Mouse (Mus musculus) E14TG2a.4 (cell line): Measurements from ENCODE around the gene Ctdsp2.
A peak's percentile ranks its signal among the peaks of the same experiment; 100 is the strongest.

Experiments used
- H3K27me3 ChIP-seq: 2 replicates; pipeline ENCODE4 v1.6.1; 2014; ENCODE audit warnings: low read length, control low read depth; ENCODE audit not compliant: insufficient read depth
- H3K36me3 ChIP-seq: 2 replicates; pipeline ENCODE4 v1.6.1; 2014; ENCODE audit warnings: low read length, control low read depth; ENCODE audit not compliant: insufficient read depth
- H3K4me1 ChIP-seq: replicated peaks from 2 replicates; pipeline ENCODE4 v1.6.1; 2014; ENCODE audit warnings: low read depth, low read length, control low read depth
- H3K4me3 ChIP-seq: replicated peaks from 2 replicates; pipeline ENCODE4 v1.5.1; 2014; ENCODE audit warnings: mild to moderate bottlenecking, low read length
- H3K9me3 ChIP-seq: 2 replicates; pipeline ENCODE4 v1.6.1; 2014; ENCODE audit warnings: low read length, control low read depth
- CTCF ChIP-seq: conservative IDR thresholded peaks from 2 replicates; pipeline ENCODE4 v1.5.1; 2014; ENCODE audit warnings: low read length
- NANOG ChIP-seq: IDR thresholded peaks from 2 replicates; pipeline ENCODE4 v1.6.1; 2014; ENCODE audit warnings: borderline replicate concordance, low read length, mixed read lengths
- POU5F1 ChIP-seq: IDR thresholded peaks from 2 replicates; pipeline ENCODE4 v1.6.1; 2014; ENCODE audit warnings: low read length, borderline replicate concordance

Ctdsp2 gene

GRCm38 (mm10) chr10:126935556-126936381, 42.7 kb upstream of the Ctdsp2 start:
- Histone ChIP-seq H3K4me1 (peaks cover 71% of the 10 kb centered on the region), H3K9me3 (peaks cover 12% of the 10 kb centered on the region), H3K27me3 (no peaks in the 10 kb centered on the region; the same call in 1 of the 2 replicates), H3K36me3 (no peaks in the 10 kb centered on the region), H3K4me3 (peak overlapping the region; percentile 52)
- no peak for TF ChIP-seq POU5F1
- TF ChIP-seq NANOG = no peak
- TF ChIP-seq CTCF = no peak

- no peak overlapping the region for H3K4me3 ChIP-seq
- TF ChIP-seq POU5F1 (no peak), CTCF (no peak), NANOG (no peak)
- no peaks in the 10 kb centered on the region for H3K36me3 ChIP-seq
Measured at GRCm38 (mm10) chr10:126940949-126941348, 37.6 kb upstream of the Ctdsp2 start.

GRCm38 (mm10) chr10:126945531-126945930, 33.0 kb upstream of the Ctdsp2 start:
- Histone ChIP-seq H3K9me3 (peaks cover 15% of the 10 kb centered on the region), H3K4me3 (no peak overlapping the region), H3K27me3 (peaks cover 10% of the 10 kb centered on the region), H3K36me3 (no peaks in the 10 kb centered on the region), H3K4me1 (peaks cover 27% of the 10 kb centered on the region)
- TF ChIP-seq POU5F1 (no peak), CTCF (no peak), NANOG (no peak)

More at GRCm38 (mm10) chr10:126940949-126941348, 37.6 kb upstream of the Ctdsp2 start:
- Histone ChIP-seq H3K9me3 (peaks cover 12% of the 10 kb centered on the region), H3K27me3 (peaks cover 10% of the 10 kb centered on the region), H3K4me1 (peaks cover 25% of the 10 kb centered on the region)

DNA sequence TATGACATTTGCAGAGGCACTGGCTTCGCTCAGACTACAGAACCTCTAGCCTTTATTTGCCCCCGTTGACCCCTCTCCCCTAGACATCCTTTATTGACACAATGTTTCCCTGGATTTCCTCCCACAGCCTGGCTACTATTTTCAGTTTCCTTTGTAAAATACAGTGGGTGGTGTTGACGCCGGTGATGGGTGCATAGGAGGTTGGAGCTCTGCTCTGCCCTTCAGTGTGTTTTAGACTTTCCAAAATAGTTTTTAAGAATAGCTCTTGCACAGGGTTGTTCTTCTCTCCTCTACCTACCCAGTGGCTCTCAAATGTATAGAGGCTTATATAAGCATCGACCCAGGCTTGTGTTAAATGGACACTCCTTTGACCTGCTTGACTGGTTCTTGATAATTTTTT, 28.7 kb upstream of the Ctdsp2 start:
- Histone ChIP-seq H3K9me3 (peaks cover 15% of the 10 kb centered on the region), H3K4me1 (peaks cover 25% of the 10 kb centered on the region), H3K36me3 (no peaks in the 10 kb centered on the region), H3K27me3 (no peaks in the 10 kb centered on the region), H3K4me3 (0 out of 2 replicates have a peak overlapping the region, but pooled peaks have one; percentile 26)
- no peak for TF ChIP-seq NANOG
- no peak for TF ChIP-seq POU5F1
- no peak for TF ChIP-seq CTCF

- no peak overlapping the region for H3K4me3 ChIP-seq
- peaks cover 2% of the 10 kb centered on the region; the same call in 1 of the 2 replicates for H3K27me3 ChIP-seq
- no peaks in the 10 kb centered on the region for H3K36me3 ChIP-seq
- TF ChIP-seq NANOG = no peak
- TF ChIP-seq POU5F1 = no peak
- no peak for TF ChIP-seq CTCF
- H3K4me1 ChIP-seq = peaks cover 26% of the 10 kb centered on the region
- H3K9me3 ChIP-seq = peaks cover 15% of the 10 kb centered on the region
Measured at GRCm38 (mm10) chr10:126950572-126950971, 27.9 kb upstream of the Ctdsp2 start.

GRCm38 (mm10) chr10:126952375-126952774, 26.1 kb upstream of the Ctdsp2 start:
- Histone ChIP-seq H3K9me3 (no peaks in the 10 kb centered on the region), H3K36me3 (no peaks in the 10 kb centered on the region), H3K4me3 (no peak overlapping the region), H3K27me3 (peaks cover 20% of the 10 kb centered on the region), H3K4me1 (peaks cover 41% of the 10 kb centered on the region)
- TF ChIP-seq NANOG = no peak
- TF ChIP-seq CTCF = peak; percentile 93

DNA sequence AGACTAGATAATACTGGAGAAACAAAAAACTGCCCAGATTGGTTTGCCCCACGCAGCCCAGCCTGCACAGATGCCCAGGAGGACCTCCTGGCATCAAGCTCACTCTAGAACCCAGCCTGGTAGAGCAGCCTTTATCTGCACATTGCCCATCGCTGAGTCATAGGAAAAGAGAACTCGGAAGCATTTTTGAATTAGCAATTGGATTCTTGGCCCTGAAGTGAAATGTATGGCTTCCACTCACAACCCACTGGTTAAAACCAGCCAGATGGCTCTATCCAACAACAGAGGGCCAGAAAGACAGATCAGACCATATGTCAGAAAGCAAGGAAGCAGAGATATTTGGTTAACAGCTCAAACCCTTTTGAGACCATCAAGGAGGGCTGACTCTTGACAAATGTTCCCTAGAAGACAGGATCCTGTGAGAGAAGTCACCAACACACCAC, 25.5 kb upstream of the Ctdsp2 start:
- TF ChIP-seq NANOG (no peak), CTCF (no peak), POU5F1 (no peak)
- Histone ChIP-seq H3K4me1 (peaks cover 42% of the 10 kb centered on the region), H3K9me3 (no peaks in the 10 kb centered on the region), H3K4me3 (no peak overlapping the region), H3K27me3 (peaks cover 25% of the 10 kb centered on the region), H3K36me3 (no peaks in the 10 kb centered on the region)

GRCm38 (mm10) chr10:126956692-126957358, 21.7 kb upstream of the Ctdsp2 start:
- TF ChIP-seq POU5F1 (no peak), NANOG (no peak), CTCF (no peak)
- H3K27me3 ChIP-seq = peaks cover 27% of the 10 kb centered on the region
- H3K36me3 ChIP-seq = no peaks in the 10 kb centered on the region
- H3K4me1 ChIP-seq = peaks cover 57% of the 10 kb centered on the region
- H3K9me3 ChIP-seq = no peaks in the 10 kb centered on the region
- H3K4me3 ChIP-seq = peak overlapping the region; percentile 54
